Mouse (Mus musculus): ENCODE data around the gene Polg2.

Polg2 gene

DNA sequence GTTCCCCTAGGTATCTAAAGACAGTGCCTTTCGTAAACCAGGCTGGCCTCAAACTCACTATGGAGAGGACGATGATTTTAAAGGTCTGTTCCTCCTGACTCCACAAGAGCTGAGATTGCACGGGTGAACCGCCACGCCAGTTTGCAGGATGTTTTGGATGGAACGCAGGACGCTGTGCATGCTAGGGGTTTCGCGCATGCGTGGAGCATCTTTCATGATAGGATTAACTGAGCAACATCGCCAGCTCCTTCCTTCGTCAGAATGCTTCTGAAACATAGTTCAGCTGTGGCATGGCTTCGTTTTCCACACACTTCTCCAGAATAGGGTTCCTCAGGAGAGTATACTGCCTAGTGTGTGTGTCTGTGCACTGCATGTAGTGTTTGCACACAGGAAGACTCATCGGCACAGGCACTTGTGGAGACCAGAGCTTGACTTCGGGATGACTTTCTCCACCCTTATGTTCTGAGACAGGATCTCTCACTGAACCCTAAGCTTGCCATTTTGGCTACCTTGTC, 55.7 kb downstream of the Polg2 start:
- no peak for DNase-seq

DNA sequence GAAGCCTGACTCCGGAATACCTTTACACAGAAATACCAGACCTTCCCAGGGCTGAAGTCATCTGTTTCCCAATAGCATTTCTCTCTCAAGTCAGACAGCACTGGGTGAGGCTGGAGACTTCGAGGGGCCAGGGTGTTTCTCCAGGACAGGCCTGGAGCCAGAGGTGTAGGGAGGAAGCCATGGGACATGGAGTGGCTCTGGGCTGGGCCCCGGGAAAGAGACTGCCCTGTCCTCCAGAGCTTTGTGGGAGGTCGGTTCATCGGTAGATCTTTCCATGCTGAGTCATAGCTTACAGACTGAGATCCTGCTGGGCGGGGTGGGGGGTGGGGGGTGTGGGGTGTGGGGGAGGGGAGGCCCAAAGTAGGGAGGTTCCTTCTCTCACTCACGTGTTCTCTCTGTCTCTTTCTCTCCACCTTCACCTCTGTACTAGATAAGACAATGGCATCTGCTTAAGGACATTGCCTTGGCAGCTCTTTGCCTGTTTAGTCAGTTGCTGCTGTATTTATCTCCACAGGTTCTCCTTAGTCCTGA, 56.4 kb downstream of the Polg2 start:
- no peak for DNase-seq

GRCm38 (mm10) chr11:106720379-106720778, 59.0 kb downstream of the Polg2 start:
- DNase-seq, result no peak

All from kidney, adult 18-20 months (tissue).